Mouse (Mus musculus): ENCODE data around the gene Pln.

The Pln gene

DNA sequence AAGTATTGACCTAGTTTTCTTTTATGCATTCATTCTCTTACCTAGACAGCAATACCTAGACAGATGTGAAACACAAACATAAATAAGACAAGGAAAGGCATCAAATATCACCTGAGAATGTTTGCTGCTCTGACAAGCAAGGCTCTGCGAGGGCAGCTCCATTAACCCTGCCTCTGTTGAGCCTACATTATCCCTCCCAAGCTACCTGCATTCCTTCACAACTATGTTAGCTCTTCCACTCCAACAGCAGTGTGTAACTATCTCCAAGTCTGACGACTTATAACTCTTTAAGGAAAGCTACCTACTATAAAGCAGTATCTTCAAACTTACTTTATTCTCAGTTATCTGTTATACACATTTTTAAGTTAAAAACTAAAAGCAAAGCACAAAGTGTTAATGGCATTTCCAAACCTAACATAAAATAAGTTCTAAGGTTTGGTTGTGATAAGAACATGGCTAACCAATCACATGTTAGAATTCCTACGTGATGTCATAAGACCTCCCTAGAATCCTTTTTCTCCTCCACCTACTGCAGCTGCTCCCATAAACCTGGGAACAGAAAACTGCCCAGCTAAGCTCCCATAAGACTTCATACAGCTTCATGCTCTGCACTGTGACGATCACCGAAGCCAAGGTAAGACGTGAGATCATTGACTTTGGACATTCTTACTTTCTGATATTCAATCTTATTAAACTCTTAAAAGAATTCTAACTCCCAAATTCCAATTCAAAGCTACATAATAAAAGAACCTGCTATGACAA lies at the start of gene Pln:
Gene Pln (plus strand): TSS at position 506 of the 762 bp plus-strand sequence.
- DNase-seq (ENCODE audit: low spot score): no peak

DNA sequence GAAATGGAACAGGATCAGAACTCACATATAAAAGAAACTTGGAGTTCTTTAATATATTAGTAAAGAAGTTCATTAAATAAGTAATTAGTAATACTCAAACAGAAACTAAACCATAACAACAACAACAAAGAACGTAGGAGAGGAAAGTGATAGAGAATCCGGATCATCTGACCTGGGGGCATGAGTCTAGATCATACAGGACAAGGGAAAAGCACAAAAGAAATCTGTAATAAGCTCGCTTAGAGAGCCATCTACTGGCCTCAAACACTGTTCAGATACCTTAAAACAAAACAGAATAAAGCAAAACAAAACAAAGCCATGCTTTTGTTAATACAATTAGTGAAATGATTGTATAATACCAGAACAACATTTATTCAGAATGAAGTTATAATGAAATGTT lies 31.6 kb upstream of the Pln start:
- DNase-seq (ENCODE audit: low spot score): no peak

DNA sequence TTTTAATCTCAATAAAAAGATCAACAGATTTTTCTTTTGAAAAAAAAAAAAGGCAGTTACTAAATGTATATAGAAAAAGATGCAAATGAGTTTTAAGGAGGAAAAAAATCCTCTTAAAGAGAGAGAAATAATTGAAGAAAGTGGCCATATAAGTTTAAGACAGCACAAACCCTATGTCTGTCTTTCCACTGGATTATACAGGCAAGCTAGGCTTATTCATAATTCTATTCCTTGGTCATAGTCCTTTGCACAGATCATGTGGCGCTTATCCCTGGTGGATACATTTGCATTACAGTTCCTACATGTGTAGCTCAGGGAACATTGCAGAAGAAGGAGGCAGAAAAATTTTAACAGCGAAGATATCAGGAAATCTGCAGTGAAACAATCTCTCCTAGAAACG lies 30.8 kb upstream of the Pln start:
- no peak for DNase-seq (ENCODE audit: low spot score)

DNA sequence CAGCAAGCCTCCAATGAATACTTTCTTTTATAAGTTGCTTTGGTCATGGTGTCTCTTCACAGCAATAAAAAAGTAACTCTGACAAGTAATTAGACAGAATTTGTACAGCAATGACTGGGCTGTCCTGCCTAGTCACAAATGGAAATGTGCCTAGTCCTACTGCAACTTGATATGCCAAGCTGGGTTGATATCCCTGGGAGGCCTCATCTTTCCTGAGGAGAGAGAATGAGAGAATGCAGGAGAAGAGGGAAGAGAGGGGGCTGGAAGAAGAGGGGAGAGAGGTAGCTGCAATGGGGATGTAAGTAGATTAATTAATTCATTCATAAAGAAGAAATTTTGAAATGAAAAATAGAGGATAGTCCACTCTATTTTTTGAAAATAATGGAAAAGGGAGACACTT lies 14.1 kb upstream of the Pln start:
- DNase-seq (ENCODE audit: low spot score): no peak

DNA sequence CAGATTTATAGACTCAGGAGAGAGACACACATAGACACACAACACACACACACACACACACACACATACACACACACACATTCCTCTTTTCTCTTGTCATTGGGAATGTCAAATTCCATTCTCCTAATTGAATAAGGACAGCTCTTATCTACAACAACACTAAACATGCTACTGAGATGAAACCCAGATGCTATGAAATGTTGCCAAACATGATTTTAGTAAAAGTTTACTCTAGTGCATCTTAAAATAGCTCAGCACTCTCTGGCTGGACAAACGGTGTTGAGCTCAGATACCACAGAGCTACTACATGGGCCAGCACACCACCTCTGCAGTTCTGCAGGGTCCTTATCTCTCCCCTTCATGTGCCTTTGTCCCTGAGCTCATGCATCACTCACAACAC lies 12.8 kb upstream of the Pln start:
- DNase-seq (ENCODE audit: low spot score): no peak

DNA sequence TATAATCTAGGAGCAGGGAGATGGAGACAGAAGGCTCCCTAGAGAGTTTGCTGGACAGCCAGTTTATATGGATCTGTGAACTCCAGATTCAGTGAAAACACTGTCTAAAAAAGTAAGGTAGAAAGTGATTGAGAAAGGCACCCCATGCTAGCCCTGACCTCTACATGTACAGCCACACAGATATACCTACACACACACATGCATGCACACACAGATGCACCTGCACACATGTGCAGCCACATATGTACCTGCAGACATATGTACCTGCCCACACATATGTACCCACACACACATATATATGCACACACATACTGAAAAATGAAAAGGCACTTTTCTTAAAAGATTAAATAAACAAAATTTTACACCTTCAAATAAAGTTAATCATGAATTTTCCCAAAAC lies 11.1 kb upstream of the Pln start:
- no peak for DNase-seq (ENCODE audit: low spot score)

DNA sequence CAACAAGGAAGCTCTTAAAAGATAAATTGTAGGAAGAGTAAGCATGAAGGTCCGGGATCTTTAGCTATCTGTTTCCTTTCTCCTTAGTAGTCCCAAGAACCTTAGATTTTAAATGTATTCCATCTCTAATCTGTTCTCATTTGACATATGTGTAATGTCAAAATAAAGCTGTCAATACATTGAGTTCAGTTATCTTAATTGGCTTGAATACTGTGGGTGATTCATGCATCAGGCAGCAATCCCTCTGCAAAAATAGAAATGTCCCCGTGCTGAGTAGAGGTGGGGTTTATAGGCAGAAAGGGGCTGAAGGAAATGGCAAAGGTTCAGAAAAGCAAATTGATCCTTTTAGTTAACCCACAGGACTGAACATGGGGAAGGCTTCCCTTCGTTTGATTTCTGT lies 8.2 kb upstream of the Pln start:
- DNase-seq (ENCODE audit: low spot score): no peak

DNA sequence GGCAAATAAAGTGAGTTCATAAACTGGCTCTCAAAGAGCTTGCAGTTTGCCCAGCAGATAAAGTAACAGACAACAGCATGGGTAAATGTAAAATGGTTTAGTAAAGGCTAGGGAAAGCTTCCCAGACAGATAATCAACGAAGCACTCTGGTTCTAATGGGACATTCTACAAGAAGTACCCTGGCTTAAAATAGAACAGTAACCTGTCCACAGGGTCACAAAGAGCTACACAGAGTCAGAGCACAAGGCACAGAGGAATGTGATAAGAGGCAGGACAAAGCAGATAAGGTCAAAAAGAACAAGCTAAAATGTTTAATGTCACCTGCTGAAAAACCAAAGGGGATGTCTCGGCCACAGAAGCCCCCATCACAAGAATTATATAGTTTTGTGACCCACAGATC lies 4.7 kb upstream of the Pln start:
- DNase-seq (ENCODE audit: low spot score): no peak

DNA sequence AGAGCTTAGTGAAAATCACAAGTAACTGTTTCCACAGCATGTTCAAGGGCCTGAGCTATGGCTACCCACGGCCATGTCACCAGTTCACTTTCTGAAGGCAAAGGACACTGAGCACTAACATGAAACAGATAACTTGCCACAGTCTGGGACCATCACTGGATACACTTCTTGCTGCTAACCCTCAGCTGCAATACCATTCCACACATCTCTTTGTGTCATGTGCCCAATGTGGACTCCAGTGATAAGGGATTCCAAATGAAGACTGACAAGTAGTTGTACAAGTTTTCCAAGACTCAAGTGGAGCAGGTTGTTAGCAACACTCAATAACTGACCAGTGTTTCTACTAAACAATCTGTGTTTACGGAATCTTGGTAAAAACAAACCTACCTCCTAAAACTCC lies 2.2 kb upstream of the Pln start:
- no peak for DNase-seq (ENCODE audit: low spot score)

DNA sequence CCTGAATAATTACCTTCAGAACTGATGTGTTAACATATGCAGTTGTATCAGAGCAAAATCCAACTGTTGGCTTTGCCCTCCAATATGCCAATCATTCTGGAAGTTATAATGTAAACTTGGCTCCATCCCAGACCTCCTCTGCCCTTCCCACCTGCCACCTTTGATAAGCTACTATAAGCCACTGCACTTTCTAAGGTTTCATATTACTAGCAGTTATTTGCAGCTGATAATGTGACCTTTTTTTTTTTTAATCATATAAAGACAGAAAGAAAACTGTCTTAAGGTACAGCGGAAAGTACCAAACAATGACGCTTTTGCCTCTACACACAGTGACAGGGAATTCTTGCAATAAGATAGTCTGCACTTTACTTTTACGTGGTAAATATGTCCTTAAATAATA lies 1.5 kb upstream of the Pln start:
- no peak for DNase-seq (ENCODE audit: low spot score)

DNA sequence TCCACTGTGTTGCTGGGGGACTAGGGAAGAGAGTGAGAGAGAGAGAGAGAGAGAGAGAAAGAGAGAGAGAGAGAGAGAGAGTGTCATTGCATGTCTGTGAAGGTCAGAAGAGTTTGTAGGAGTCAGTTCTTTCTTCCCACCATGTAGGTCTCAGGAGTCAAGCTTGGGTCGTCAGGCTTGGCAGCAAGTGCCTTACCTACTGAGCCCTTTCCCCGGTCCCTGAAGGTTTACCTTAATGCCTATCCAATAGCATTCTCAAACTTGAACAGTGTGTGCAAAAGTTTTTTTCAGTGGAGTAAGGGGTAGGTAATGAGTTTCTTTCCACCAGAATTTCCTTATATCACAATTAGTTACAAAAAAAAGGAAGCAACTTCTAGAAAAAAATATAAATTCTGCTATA lies 1.6 kb downstream of the Pln start:
- no peak for DNase-seq (ENCODE audit: low spot score)

DNA sequence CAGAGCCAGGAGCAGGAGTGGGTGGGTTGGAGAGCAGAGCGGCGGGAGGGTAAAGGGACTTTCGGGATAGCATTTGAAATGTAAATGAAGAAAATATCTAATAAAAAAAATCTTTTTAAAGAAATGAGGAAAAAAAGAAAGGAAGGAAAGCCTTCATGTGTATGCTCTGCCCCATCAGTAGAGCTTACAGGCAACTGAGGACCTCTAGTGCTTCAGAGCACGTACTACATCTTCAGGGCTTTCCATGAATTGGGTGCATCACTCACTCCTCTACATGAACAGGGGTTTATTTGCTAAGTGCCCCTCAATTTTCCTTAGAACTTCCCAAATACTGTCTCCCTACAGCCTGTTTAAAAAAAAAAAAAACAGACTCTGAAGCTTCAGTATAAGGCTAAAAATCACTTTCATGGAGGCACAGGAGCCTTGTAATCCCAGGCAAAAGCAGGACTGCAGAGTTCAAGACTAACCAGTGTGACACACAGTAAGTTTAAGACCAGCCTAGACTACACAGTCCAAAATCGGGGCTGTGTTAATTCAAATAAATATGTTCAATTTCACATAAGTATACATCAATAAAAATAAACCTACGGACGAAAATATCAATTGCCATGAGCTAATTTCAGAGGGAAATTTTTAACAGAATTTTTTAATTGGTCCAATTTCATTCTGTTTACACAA lies 4.0 kb downstream of the Pln start:
- no peak for DNase-seq (ENCODE audit: low spot score)

DNA sequence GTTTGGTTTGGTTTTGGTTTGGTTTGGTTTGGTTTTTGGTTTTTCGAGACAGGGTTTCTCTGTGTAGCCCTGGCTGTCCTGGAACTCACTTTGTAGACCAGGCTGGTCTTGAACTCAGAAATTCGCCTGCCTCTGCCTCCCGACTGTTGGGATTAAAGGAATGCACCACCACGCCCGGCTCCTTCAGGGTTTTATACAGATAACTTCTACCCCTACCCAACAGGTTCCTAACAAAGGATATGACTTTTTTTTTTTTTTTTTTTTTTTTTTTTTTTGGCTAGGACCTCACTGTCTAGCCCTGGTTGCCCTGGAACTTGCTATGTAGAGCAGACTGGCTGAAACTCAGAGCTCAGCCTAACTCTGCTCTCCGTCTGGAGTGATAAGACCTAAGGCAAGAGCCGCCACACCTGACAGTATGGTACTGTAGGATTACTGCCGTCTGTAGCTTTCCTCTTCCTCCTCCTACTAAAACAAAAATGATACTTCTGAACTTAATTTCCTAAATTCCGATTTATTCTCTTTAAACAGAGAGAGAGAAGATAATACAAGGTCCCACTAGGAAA lies 4.8 kb downstream of the Pln start:
- no peak for DNase-seq (ENCODE audit: low spot score)

DNA sequence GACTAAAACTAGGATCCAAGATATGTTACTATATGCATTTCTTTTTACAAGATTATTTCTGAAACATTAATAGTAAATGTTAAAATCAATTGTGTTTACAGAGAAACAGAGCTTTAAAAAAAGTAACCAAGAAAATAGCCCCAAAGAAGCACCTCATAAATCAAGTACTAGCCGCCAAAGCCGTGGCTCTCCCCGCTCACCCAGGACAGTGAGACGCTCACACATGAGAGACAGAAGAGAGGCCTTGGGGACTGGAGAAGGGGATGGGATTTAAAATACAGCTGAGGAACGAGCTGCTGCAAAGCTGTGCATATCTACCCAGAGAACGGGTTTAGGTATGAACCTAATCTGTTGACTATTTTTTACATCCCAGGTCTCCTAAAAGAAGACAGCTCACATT lies 5.9 kb downstream of the Pln start:
- DNase-seq (ENCODE audit: low spot score): no peak

DNA sequence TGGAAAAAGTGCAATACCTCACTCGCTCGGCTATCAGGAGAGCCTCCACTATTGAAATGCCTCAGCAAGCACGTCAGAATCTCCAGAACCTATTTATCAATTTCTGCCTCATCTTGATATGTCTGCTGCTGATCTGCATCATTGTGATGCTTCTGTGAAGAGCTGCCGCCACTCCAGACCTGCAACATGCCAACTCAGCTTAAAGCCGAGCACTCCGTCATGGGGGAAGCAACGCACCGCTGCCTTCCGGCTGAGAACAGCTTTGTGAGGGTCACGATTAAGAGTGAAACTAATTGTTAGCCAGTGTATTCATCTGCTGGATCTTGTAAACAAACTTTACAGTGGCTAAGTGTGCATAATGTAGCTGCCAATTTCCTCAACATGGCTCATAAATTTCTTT lies 6.4 kb downstream of the Pln start:
- no peak for DNase-seq (ENCODE audit: low spot score)

DNA sequence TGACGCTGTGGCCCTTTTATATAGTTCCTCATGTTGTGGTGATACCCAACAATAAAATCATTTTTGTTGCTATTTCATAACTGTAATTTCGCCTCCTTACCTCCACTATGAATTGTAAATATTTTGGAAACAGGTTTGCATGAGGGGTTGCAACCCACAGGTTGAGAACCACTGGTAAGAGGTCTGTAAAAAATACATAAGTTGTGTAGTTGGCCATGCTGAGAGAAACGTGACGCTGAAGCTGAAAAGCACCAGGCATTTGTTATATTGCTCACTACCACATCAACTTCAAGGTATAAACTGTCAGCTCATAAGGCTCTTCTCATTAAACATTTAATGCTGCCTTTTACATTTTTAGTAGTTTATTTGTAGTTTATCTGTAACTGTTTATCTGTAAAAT lies 8.0 kb downstream of the Pln start:
- DNase-seq (ENCODE audit: low spot score): no peak

DNA sequence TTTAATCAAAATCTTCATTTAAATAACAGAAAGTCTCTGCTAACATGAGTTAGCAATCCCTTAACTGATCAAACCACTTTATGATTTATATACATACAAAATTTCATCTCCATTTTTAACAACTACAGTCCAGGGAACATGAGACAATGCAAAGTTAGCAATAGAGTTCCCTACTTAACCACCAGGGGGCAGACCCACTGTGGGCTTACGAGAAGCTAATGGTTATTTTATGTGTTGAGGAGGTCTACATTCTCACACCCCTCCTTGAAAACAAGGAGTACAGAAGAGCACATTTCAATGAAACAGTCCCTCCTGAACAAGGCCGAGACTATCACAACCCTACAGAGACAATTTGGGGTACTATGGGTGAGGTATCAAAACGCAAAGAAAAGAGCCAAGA lies 9.0 kb downstream of the Pln start:
- no peak for DNase-seq (ENCODE audit: low spot score)

DNA sequence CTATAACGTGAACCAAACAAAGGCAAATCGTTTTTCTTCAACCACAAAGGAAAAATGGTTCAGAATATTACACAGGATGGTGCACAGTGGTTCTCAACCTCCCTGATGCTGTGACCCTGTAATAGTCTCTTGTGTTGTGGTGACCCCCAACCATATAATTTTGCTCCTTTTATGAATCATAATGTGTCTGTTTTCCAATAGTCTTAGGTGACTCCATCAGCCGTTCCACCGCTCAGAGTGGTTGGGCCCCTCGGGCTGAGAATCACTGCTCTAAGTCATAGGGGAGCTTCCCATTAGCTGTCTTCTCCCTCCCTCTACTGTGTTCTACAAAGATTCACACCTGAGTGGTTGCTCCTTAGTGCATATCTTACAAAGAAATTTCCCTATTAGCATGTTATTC lies 9.4 kb downstream of the Pln start:
- no peak for DNase-seq (ENCODE audit: low spot score)

DNA sequence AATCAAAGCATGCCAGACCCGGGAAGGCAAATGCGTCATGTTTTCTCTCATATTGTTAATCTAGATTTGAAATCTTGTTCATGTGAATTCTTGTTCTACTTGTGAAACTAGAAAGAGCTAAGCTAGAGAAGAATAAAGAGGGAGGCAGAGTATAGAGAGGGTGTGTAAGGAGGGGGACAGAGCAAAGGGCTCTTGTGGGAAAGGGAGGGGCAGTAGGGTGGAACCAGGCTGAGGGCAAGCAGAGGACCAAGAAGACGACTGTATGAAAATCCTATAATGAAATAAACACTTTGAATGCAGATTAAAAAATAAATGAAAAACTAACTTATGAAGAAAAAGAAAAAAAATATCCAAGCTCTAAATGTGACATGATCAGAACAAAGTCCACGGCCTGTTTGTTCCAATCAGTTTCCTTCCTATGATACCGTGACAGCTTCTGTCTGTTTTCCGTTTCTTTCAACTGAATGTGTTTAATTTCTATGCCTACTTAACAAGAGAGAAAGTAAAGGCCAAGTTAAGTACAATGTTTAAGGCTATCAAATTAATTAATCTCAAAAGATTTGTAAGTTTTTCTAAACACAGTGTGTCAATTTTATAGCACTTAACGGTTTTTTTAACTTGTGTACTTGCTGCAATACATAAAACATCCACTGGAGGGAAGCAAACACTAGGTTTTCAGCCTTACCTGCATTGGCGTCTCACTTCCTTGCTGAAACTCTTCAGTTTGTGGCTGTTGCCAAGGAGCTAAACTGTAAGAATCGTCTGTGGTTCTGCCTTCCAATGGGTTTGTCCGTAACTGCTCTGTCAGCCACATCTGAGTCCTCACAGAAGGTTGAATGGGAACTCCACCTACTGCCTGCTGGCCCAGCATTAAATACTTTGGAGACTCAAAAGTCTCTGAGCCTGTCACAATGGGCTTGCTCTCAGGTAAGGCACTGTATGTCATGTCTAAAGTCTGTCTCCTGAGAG lies 10.6 kb downstream of the Pln start:
- DNase-seq (ENCODE audit: low spot score): peak; percentile 36

DNA sequence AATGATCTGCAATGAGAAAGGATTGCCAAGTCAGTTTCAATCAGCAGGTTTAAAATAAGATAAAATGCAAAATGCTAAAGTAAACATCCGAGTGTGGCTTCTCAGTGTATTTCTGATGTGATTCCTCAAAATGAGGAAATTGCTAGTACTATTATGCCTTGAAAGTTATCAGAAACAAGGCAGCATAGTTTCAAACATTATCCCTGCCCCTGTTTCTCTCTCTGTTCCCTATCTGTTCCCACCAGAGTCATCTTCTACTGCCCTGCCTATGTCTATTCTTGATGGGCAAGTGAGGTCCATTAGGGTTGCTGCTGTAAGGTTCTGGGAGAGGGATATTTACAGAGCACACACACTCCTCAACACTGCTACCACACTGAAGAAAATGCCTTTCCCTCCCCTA lies 11.8 kb downstream of the Pln start:
- no peak for DNase-seq (ENCODE audit: low spot score)

DNA sequence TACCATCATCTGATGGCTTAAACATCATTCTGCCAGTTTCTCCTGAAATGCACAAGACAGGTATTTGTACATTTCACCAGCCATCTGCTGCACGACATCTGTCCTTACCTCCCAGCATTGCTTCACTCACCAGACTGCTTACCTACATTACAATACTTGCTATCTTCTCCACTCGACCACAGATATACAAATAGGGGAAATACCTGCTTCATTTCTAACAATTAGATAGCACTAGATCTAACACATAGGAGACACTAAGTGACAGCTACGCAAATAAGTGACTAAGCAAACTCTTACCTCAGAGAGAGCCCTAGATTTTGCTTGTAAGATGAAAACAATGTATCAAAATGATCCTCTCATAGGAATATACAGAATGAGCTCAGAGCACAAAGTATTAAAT lies 16.2 kb downstream of the Pln start:
- no peak for DNase-seq (ENCODE audit: low spot score)

DNA sequence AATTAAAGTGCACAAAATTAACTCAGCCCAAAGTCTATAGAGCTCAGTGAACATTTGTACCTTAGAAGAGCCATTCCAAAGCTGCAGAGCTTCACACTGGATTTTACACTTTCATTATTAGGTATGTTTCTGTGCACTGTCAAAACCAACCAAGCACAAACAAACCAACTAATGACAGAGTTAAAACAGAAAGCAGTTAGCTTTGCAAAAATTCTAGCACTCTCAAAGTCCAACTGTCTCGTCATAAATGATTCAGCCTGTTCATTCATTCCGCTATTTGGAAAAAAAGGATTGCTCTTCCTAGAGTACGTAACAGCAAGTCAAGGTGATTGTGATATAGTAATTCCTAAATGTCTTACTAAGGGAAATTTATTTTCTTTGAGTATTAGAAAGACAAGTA lies 21.5 kb downstream of the Pln start:
- DNase-seq (ENCODE audit: low spot score): no peak

DNA sequence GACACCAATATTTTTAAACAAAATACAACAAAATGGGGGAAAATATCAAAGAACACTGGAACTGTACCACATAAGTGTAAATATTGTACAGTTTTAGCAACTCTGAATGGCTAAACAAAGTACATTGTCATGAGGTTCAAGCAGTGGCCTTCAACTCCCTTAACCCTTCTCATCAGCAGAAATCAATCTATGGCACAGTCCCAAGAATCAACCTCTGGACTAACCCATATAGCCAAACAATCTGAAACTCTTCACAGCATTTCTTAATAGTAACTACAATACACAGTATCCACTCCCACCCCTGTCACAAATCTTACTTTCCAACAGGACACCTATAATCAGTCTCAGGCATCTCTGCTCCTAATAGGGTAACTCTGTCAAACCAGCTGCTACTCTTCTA lies 26.8 kb downstream of the Pln start:
- no peak for DNase-seq (ENCODE audit: low spot score)
